In genomic region chr4:135877742-135878141, GRCm38 (mm10) we compare ENCODE assay signal across 10 mouse cellular contexts. TPM values are rescaled to one million over a fixed set of nuclear protein-coding genes. Genes with fewer than 3 reads are reported as not detected.
A peak's percentile ranks its signal among the peaks of the same experiment; 100 is the strongest.
DNase-seq lines count a peak whose midpoint lies in the region; ATAC-seq and TF ChIP-seq lines count a peak whose summit lies in the region.
"Had no signal": no experiment of that assay in that cellular context is flagged by ENCODE, and none has a peak within 500 bp of the region (broad histone marks: within the 10 kb centered on the region; RNA-seq: fewer than 3 reads in every experiment).

No protein-coding gene starts in this region.

- peaks cover under 1% of the 10 kb centered on the region for H3K36me3 ChIP-seq in liver, embryonic 14.5 days (replicated peaks; ENCODE audit: control insufficient read depth, insufficient read depth, low read depth)

- no peak overlapping the region for H3K4me2 ChIP-seq in liver, embryonic 14.5 days (ENCODE audit: low read depth)

- H3K9me3 ChIP-seq in liver, embryonic 14.5 days (ENCODE audit: control insufficient read depth, low read length) = no peaks in the 10 kb centered on the region
- H3K9me3 ChIP-seq: liver, embryonic 13.5 days had no signal

- no peak overlapping the region for H3K27ac ChIP-seq in liver, embryonic 14.5 days

- peak; percentile 25; the same call in 1 of the 2 replicates for TF ChIP-seq CTCF in liver, embryonic 14.5 days (IDR thresholded peaks at IDR 0.05; ENCODE audit: low read depth)

- H3K4me3 ChIP-seq in liver, embryonic 14.5 days (ENCODE audit: insufficient read depth in 1 of 2, low read depth in 2 of 2, low read length in 2 of 2) = no peak overlapping the region
- H3K4me3 ChIP-seq: liver, embryonic 13.5 days had no signal

- no peaks in the 10 kb centered on the region for H3K27me3 ChIP-seq in liver, embryonic 14.5 days (ENCODE audit: control insufficient read depth, insufficient read depth, low read length)
- H3K27me3 ChIP-seq: liver, embryonic 13.5 days had no signal

- H3K4me1 ChIP-seq in liver, embryonic 14.5 days (replicated peaks; ENCODE audit: control insufficient read depth in 2 of 2, insufficient read depth in 2 of 2, low read length in 1 of 2) = peaks cover 27 to 29% of the 10 kb centered on the region in 2 experiments

- no peak overlapping the region for H3K9ac ChIP-seq in liver, embryonic 14.5 days (replicated peaks)

- 43% methylated on average over 2 of the region's 2 CpGs for WGBS in liver, embryonic 14.5 days (ENCODE audit: insufficient replicate concordance)

- no peak for ATAC-seq in liver, embryonic 14.5 days (ENCODE audit: insufficient read depth)

- peak; percentile 12 for DNase-seq in gastrocnemius, postnatal 25 days
- DNase-seq in gastrocnemius, postnatal 4 days (ENCODE audit: low spot score in 2 of 2) = no peak
- DNase-seq in liver, embryonic 14.5 days (ENCODE audit: low read depth in 3 of 3, low spot score in 3 of 3) = no peak
- DNase-seq in liver (no peak), A20 (ENCODE audit: low read depth, low spot score) (peak; percentile 31)
- peak; percentile 55 to 66 for DNase-seq in heart, postnatal 10 days
- no peak for DNase-seq in cerebellum, adult 11 months
- no peak for DNase-seq in spleen, postnatal 4 days (ENCODE audit: low spot score in 2 of 2)
- DNase-seq: liver, embryonic 13.5 days; right cerebral cortex, postnatal 25 days had no signal

- TF ChIP-seq EP300 in liver, embryonic 14.5 days (IDR thresholded peaks at IDR 0.05; ENCODE audit: low read depth) = no peak

- intact Hi-C loops in heart, postnatal 10 days (cut with DNase I) = loop anchor here (1.0 to 2.0 kb wide), 2 partner anchors 49 to 76 kb away; no protein-coding TSS in a partner anchor

RNA-seq across cellular contexts. Expression of gene Pnrc2, which starts 4.1 kb away (rescaled TPM):
- 10 to 100 TPM; 25.7 to 36.4 TPM for total RNA-seq in gastrocnemius, postnatal 25 days (2021)
- total RNA-seq in gastrocnemius, postnatal 4 days (2021) = 10 to 100 TPM; 76.6 to 91.3 TPM
- polyA plus RNA-seq in liver, embryonic 14.5 days (2012; rRNA removed) = 25.4 and 43.4 TPM in 2 replicates
- 80.2 and 81.9 TPM in 2 replicates for polyA plus RNA-seq in liver, embryonic 14.5 days (2014; fragmentation: Nextera tagmentation; extraction: Ambion mirVana)
- total RNA-seq in heart, postnatal 10 days (2021) = 100 to 1,000 TPM in 1 of 2 experiments, 10 to 100 TPM in 1; 99.4 to 105 TPM

RNA-seq across cellular contexts. Expression of gene Cnr2, which starts 17.5 kb away (rescaled TPM):
- total RNA-seq in gastrocnemius, postnatal 25 days (2021) = under 1 TPM; 0.08 to 0.10 TPM
- under 1 TPM; 0.65 to 0.78 TPM for total RNA-seq in gastrocnemius, postnatal 4 days (2021)
- 1.6 and 2.1 TPM in 2 replicates for polyA plus RNA-seq in liver, embryonic 14.5 days (2012; rRNA removed)
- 2.3 and 2.5 TPM in 2 replicates for polyA plus RNA-seq in liver, embryonic 14.5 days (2014; fragmentation: Nextera tagmentation; extraction: Ambion mirVana)
- total RNA-seq in heart, postnatal 10 days (2021) = under 1 TPM; 0.77 to 0.94 TPM

RNA-seq across cellular contexts. Expression of gene Srsf10, which starts 22.2 kb away (rescaled TPM):
- total RNA-seq in gastrocnemius, postnatal 25 days (2021) = 10 to 100 TPM; 22.6 to 25.2 TPM
- total RNA-seq in gastrocnemius, postnatal 4 days (2021) = 10 to 100 TPM; 61.0 to 86.0 TPM
- polyA plus RNA-seq in liver, embryonic 14.5 days (2012; rRNA removed) = 33.2 and 49.6 TPM in 2 replicates
- polyA plus RNA-seq in liver, embryonic 14.5 days (2014; fragmentation: Nextera tagmentation; extraction: Ambion mirVana) = 108 and 110 TPM in 2 replicates
- 10 to 100 TPM; 61.2 to 64.1 TPM for total RNA-seq in heart, postnatal 10 days (2021)

RNA-seq across cellular contexts. Expression of gene Fuca1, which starts 42.8 kb away (rescaled TPM):
- total RNA-seq in gastrocnemius, postnatal 25 days (2021) = 10 to 100 TPM; 18.9 to 21.7 TPM
- 10 to 100 TPM; 46.6 to 46.7 TPM for total RNA-seq in gastrocnemius, postnatal 4 days (2021)
- 8.8 and 12.0 TPM in 2 replicates for polyA plus RNA-seq in liver, embryonic 14.5 days (2012; rRNA removed)
- 19.0 and 23.6 TPM in 2 replicates for polyA plus RNA-seq in liver, embryonic 14.5 days (2014; fragmentation: Nextera tagmentation; extraction: Ambion mirVana)
- total RNA-seq in heart, postnatal 10 days (2021) = 10 to 100 TPM; 43.2 to 44.5 TPM

Comparison
In these comparisons a context has a peak if more than half of its experiments do, and no peak if none do; other contexts are left out.
1. DNase-seq: peak in gastrocnemius, postnatal 25 days (single experiment), A20 (single experiment) and heart, postnatal 10 days (2 of 2); none in gastrocnemius, postnatal 4 days (0 of 2), liver, embryonic 14.5 days (0 of 3), liver (single experiment), cerebellum, adult 11 months (single experiment) and spleen, postnatal 4 days (0 of 2).